Mouse (Mus musculus): ENCODE measurements around the gene Slc25a53. TPM values are rescaled to one million over a fixed set of nuclear protein-coding genes. Genes with fewer than 3 reads are reported as not detected.

The Slc25a53 gene
- total and polyA plus RNA-seq, 2 experiments from 2014 or later = 11.1 to 20.6 TPM

DNA sequence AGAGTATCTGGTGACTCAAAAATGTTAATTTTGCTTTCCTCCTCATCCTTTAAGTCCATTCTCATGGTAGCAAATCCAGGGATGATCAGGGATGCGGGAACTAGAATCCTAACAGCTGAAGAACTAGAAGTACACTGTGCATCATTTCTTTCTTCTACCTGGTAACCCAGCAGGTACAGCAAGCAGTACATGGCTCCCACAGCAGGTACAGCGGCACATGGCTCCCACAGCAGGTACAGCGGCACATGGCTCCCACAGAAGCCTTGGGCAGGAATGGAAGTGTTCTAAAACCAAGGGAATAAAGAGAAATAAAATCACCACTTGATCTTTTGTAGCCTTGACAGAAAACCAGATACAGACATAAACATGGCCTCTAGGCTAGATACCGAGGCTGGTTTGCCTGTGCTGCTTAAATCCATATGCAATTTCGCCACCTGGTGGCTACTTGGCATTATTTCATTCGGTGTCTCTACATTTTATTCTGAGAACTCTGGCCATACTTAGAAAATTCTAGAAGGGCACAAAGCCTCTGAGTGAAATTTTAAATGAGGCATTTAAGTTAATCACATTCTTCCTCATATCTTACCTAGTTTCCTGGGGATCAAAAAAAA, 22.9 kb downstream of the Slc25a53 start:
- Histone ChIP-seq H3K36me3 (ENCODE audit: insufficient read depth, low read length) (no peaks in the 10 kb centered on the region), H3K27me3 (ENCODE audit: insufficient read depth, low read length) (no peaks in the 10 kb centered on the region), H3K4me3 (ENCODE audit: low read depth, low read length) (no peak overlapping the region), H3K4me2 (ENCODE audit: low read depth, low read length, poor library complexity, severe bottlenecking) (no peak overlapping the region), H3K9ac (replicated peaks; ENCODE audit: low read length, poor library complexity, severe bottlenecking) (no peak overlapping the region), H3K9me3 (ENCODE audit: low read length) (no peaks in the 10 kb centered on the region), H3K27ac (ENCODE audit: low read depth, low read length) (no peak overlapping the region), H3K4me1 (ENCODE audit: insufficient read depth, low read length) (no peaks in the 10 kb centered on the region)
- TF ChIP-seq CTCF (IDR thresholded peaks at IDR 0.05) = peak; percentile 78
- 44% methylated on average over 6 of the region's 6 CpGs for WGBS
- DNase-seq (ENCODE audit: low spot score) = peak; percentile 83
- ATAC-seq (ENCODE audit: low FRiP score) = peak; percentile 63; the same call in 1 of the 2 replicates

DNA sequence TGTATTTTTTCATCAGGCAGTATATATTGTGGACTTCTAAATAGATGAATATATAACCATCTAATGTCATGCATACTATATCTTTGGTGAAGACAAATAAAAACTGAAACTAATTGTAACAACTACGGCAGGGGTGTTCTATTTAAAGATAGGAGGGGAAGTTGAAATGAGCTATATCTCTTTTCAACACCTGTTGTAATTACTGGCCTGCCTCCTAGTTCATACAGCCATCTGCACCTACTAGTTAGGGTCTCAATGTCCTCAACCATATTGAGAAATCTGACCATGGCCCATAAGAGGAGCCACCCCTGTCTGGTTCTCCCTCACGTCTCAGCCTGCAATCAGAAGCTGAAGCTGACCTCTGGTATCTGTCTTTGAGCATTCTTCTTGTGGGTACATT, 41.8 kb downstream of the Slc25a53 start:
- H3K27me3 ChIP-seq (ENCODE audit: insufficient read depth, low read length) = no peaks in the 10 kb centered on the region
- DNase-seq (ENCODE audit: low spot score) (no peak), ATAC-seq (ENCODE audit: low FRiP score) (no peak)
- H3K27ac ChIP-seq (ENCODE audit: low read depth, low read length) = no peak overlapping the region
- no peak overlapping the region for H3K9ac ChIP-seq (replicated peaks; ENCODE audit: low read length, poor library complexity, severe bottlenecking)
- H3K36me3 ChIP-seq (ENCODE audit: insufficient read depth, low read length) = no peaks in the 10 kb centered on the region
- no peaks in the 10 kb centered on the region for H3K9me3 ChIP-seq (ENCODE audit: low read length)
- H3K4me3 ChIP-seq (ENCODE audit: low read depth, low read length) = no peak overlapping the region
- H3K4me1 ChIP-seq (ENCODE audit: insufficient read depth, low read length) = no peaks in the 10 kb centered on the region
- WGBS = 83% methylated on average over 2 of the region's 2 CpGs
- no peak overlapping the region for H3K4me2 ChIP-seq (ENCODE audit: low read depth, low read length, poor library complexity, severe bottlenecking)
- TF ChIP-seq CTCF (IDR thresholded peaks at IDR 0.05) = no peak

DNA sequence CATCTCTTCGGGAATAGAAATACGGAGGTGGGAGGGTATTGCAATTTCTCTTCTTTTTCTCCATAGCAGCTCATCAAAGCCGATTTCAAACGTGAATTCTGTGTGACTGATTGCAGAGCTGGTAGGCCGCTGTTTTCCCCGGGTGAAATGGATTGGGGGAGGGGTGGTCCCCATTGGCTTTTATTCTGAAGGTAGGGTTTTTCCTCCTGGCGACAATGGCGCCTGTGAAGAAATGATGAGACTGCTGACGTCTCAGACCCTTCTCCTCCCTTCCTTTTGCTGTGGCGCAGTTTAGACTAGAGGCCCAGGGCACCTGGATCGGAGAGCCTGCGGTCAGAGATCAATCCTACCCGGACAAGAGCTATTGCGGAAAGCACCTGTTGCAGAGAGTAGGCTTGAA, 44.5 kb downstream of the Slc25a53 start:
- no peaks in the 10 kb centered on the region for H3K36me3 ChIP-seq (ENCODE audit: insufficient read depth, low read length)
- TF ChIP-seq CTCF (IDR thresholded peaks at IDR 0.05) = no peak
- DNase-seq (ENCODE audit: low spot score) (peak; percentile 50), ATAC-seq (ENCODE audit: low FRiP score) (peak; percentile 21; the same call in 1 of the 2 replicates)
- H3K4me3 ChIP-seq (ENCODE audit: low read depth, low read length) = peak overlapping the region; percentile 44
- peak overlapping the region; percentile 91 for H3K27ac ChIP-seq (ENCODE audit: low read depth, low read length)
- WGBS = 32% methylated on average over 14 of the region's 14 CpGs
- no peaks in the 10 kb centered on the region for H3K27me3 ChIP-seq (ENCODE audit: insufficient read depth, low read length)
- H3K9me3 ChIP-seq (ENCODE audit: low read length) = no peaks in the 10 kb centered on the region
- no peaks in the 10 kb centered on the region for H3K4me1 ChIP-seq (ENCODE audit: insufficient read depth, low read length)
- peak overlapping the region; percentile 51 for H3K4me2 ChIP-seq (ENCODE audit: low read depth, low read length, poor library complexity, severe bottlenecking)
- peak overlapping the region; percentile 74 for H3K9ac ChIP-seq (replicated peaks; ENCODE audit: low read length, poor library complexity, severe bottlenecking)

DNA sequence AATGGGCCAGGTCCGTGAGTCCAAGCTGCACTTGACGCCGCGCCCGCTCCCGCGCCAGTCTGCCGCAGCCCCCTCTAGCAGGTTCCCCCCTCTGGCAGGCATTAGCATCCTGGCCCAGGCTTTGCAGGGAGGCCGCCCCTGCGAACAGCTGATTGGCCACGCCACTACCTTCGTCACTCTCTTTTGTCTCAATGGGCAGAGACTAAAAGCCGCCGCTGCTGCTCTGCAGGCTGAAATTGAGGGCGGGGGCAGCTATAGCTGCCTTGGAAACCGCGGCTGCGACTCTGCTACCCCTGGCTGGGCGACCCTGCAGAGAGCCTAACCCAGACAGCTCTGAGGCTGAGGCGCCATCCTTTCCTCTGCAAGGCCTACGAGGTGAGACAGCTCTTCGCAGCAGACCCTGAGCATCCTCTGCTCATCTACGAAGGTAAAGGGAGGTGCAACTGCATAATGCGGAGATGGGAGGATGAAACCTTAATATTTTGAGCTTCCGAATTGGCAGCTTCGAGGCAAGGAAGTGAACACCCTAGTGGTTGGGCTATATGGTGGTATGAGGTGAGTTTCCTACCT, 45.0 kb downstream of the Slc25a53 start, which contains the start of gene Zcchc18:
TSS of gene Zcchc18 (plus strand) at position 178 of the 570 bp plus-strand sequence.
- Histone ChIP-seq H3K4me1 (ENCODE audit: insufficient read depth, low read length) (no peaks in the 10 kb centered on the region), H3K4me2 (ENCODE audit: low read depth, low read length, poor library complexity, severe bottlenecking) (peak within 1 kb of the TSS; percentile 51), H3K9me3 (ENCODE audit: low read length) (no peaks in the 10 kb centered on the region), H3K9ac (replicated peaks; ENCODE audit: low read length, poor library complexity, severe bottlenecking) (peak within 1 kb of the TSS; percentile 74), H3K27me3 (ENCODE audit: insufficient read depth, low read length) (no peaks in the 10 kb centered on the region), H3K4me3 (ENCODE audit: low read depth, low read length) (peak within 1 kb of the TSS; percentile 44), H3K27ac (ENCODE audit: low read depth, low read length) (peak within 1 kb of the TSS; percentile 91), H3K36me3 (ENCODE audit: insufficient read depth, low read length) (no peaks in the 10 kb centered on the region)
- TF ChIP-seq CTCF (IDR thresholded peaks at IDR 0.05) = peak; percentile 35
- DNase-seq (ENCODE audit: low spot score) (peak; percentile 95), ATAC-seq (ENCODE audit: low FRiP score) (peak; percentile 95)
- 20% methylated on average over 26 of the region's 26 CpGs for WGBS

DNA sequence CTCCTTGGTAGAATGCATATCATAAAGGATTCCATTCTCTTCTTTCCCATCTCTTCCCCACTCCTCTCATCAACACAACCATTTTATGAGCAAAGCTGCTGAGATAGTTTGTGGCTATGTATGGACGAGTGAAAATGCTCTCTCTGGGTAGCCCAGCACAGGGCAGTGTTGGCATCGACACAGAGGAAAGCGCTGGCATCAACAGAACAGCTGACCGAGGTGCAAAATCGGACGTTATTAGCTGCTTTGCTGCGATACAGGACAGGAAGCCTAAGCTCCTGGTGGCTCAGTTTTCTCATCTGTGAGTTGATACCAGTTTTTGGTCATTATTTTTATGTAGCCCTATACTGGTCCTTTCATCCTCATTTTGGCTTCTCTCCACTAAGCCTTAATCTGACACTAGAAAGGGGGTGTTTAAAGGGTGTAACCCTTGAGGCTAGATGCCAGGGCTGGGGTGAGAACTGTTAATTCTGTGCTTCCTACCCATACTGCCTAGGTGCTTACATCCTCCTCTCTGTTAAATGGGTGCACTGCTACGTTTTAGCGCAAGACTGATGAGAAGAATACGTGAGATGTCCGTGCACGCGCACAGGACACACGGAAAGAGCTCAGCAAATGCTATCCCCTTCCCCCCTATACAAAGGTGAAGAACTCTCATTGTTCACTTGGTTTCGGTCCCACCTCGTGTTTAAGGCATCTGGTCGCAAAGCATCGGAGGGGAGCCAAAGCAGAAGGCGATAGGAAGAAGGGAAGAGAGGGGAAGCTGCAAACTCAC, 45.7 kb downstream of the Slc25a53 start:
- no peaks in the 10 kb centered on the region for H3K9me3 ChIP-seq (ENCODE audit: low read length)
- H3K36me3 ChIP-seq (ENCODE audit: insufficient read depth, low read length) = no peaks in the 10 kb centered on the region
- TF ChIP-seq CTCF (IDR thresholded peaks at IDR 0.05) = no peak
- H3K27ac ChIP-seq (ENCODE audit: low read depth, low read length) = peak overlapping the region; percentile 91
- peak overlapping the region; percentile 44 for H3K4me3 ChIP-seq (ENCODE audit: low read depth, low read length)
- ATAC-seq (ENCODE audit: low FRiP score) = peak; percentile 70
- H3K9ac ChIP-seq (replicated peaks; ENCODE audit: low read length, poor library complexity, severe bottlenecking) = peak overlapping the region; percentile 61
- no peaks in the 10 kb centered on the region for H3K4me1 ChIP-seq (ENCODE audit: insufficient read depth, low read length)
- peak overlapping the region; percentile 51 for H3K4me2 ChIP-seq (ENCODE audit: low read depth, low read length, poor library complexity, severe bottlenecking)
- H3K27me3 ChIP-seq (ENCODE audit: insufficient read depth, low read length) = no peaks in the 10 kb centered on the region
- peak; percentile 45 for DNase-seq (ENCODE audit: low spot score)
- 24% methylated on average over 19 of the region's 19 CpGs for WGBS

DNA sequence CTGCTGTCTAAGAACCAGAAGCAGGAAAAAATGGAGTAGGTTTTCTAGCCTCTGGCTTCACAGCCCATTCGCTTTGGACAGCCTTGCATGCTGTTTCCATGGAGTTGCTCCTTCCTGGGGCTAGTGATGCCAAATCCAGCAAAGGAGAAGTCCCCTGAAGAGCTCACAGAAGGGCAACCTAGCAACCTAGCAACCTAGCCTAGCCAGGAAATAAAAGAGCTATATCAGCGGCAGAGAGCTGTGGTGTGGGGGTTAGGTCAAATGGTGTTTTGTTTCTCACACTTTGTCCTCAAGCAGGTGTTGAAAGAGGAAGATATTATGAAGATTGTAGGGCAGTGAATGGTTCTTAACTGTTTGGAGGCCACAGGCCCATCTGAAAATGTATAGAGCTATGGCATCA, 46.8 kb downstream of the Slc25a53 start:
- 48% methylated on average over 2 of the region's 2 CpGs for WGBS

More for the DNA sequence above, 46.8 kb downstream of the Slc25a53 start:
- H3K27me3 ChIP-seq (ENCODE audit: insufficient read depth, low read length) = no peaks in the 10 kb centered on the region
- no peak for TF ChIP-seq CTCF (IDR thresholded peaks at IDR 0.05)
- no peaks in the 10 kb centered on the region for H3K36me3 ChIP-seq (ENCODE audit: insufficient read depth, low read length)
- H3K4me1 ChIP-seq (ENCODE audit: insufficient read depth, low read length) = no peaks in the 10 kb centered on the region
- no peaks in the 10 kb centered on the region for H3K9me3 ChIP-seq (ENCODE audit: low read length)
- H3K4me3 ChIP-seq (ENCODE audit: low read depth, low read length) = peak overlapping the region; percentile 44; the same call in 1 of the 2 replicates
- peak overlapping the region; percentile 51 for H3K4me2 ChIP-seq (ENCODE audit: low read depth, low read length, poor library complexity, severe bottlenecking)
- DNase-seq (ENCODE audit: low spot score) (peak; percentile 28), ATAC-seq (ENCODE audit: low FRiP score) (no peak)
- H3K27ac ChIP-seq (ENCODE audit: low read depth, low read length) = no peak overlapping the region
- H3K9ac ChIP-seq (replicated peaks; ENCODE audit: low read length, poor library complexity, severe bottlenecking) = no peak overlapping the region

Measured in midbrain, postnatal 0 days (tissue).